8 mouse cellular contexts compared by ENCODE assay signal in the genomic region with DNA sequence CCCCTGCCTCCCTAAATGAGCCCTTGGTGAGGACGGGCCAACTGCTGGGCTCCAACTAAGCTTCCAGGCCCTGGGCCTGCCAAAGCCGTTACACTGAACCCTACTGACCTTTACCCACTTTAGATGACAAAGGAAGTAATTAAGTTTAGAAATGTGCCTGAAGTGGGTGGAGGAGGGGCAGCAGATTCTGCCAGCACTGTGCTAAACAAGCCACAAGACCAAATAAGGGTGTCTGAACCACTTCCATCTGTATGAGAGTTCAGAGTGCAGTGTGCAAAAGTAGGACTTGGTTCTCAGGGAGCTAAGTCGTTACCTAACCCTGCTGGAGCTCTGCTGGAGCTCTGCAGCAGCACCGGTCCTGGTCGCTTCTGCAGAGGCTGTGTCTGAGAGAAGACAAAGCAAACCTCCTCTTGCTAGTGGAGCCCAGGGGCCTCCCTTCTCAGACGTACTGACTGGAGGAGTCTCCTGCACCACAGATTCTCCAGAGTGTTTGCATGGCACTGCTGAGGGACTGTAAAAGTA. TPM values are rescaled to one million over a fixed set of nuclear protein-coding genes. Genes with fewer than 3 reads are reported as not detected.
DNase-seq lines count a peak whose midpoint lies in the region; ATAC-seq and TF ChIP-seq lines count a peak whose summit lies in the region.

No protein-coding gene starts in this region.

- H3K4me1 ChIP-seq in heart, embryonic 10.5 days, result peaks cover 21% of the 10 kb centered on the region
- peaks cover 9% of the 10 kb centered on the region for H3K4me1 ChIP-seq in kidney, postnatal 0 days (replicated peaks; ENCODE audit: insufficient read depth, low read length)

- peak overlapping the region; percentile 16 for H3K4me3 ChIP-seq in heart, embryonic 10.5 days
- H3K4me3 ChIP-seq in kidney, postnatal 0 days (replicated peaks; ENCODE audit: low read depth, low read length), result no peak overlapping the region

- TF ChIP-seq CTCF in kidney, postnatal 0 days (IDR thresholded peaks at IDR 0.05; ENCODE audit: low read depth), result no peak

- peak; percentile 85 for ATAC-seq in kidney, postnatal 0 days (replicated peaks; ENCODE audit: low FRiP score, low read depth)

- H3K36me3 ChIP-seq in heart, embryonic 10.5 days, result no peaks in the 10 kb centered on the region
- H3K36me3 ChIP-seq in kidney, postnatal 0 days (ENCODE audit: insufficient read depth, low read length), result no peaks in the 10 kb centered on the region

- H3K27ac ChIP-seq in heart, embryonic 10.5 days, result peak overlapping the region; percentile 89
- H3K27ac ChIP-seq in kidney, postnatal 0 days, result peak overlapping the region; percentile 88

- no peak overlapping the region for H3K9ac ChIP-seq in kidney, postnatal 0 days (ENCODE audit: low read depth, low read length)

- no peaks in the 10 kb centered on the region for H3K9me3 ChIP-seq in heart, embryonic 10.5 days
- no peaks in the 10 kb centered on the region for H3K9me3 ChIP-seq in kidney, postnatal 0 days (replicated peaks; ENCODE audit: low read length)

- DNase-seq in urinary bladder, postnatal 14 days (ENCODE audit: low spot score), result peak; percentile 43
- DNase-seq in urinary bladder, postnatal 10 days (ENCODE audit: low spot score), result no peak
- peak; percentile 26 for DNase-seq in embryo, embryonic 11.5 days (ENCODE audit: low read depth, low spot score)
- DNase-seq in heart, embryonic 10.5 days (ENCODE audit: low spot score), result peak; percentile 88
- peak; percentile 78 for DNase-seq in kidney, postnatal 0 days (ENCODE audit: low spot score)
- peak; percentile 87 to 91 for DNase-seq in lung, adult 18-20 months
- DNase-seq in retina, embryonic 14.5 days (ENCODE audit: low spot score), result peak; percentile 81
- no peak for DNase-seq in cerebellum, postnatal 14 days

- WGBS in heart, embryonic 10.5 days, result 6% methylated on average over 6 of the region's 6 CpGs
- 8% methylated on average over 6 of the region's 6 CpGs for WGBS in kidney, postnatal 0 days

- H3K27me3 ChIP-seq in heart, embryonic 10.5 days (ENCODE audit: insufficient read depth, poor library complexity, severe bottlenecking), result no peaks in the 10 kb centered on the region
- H3K27me3 ChIP-seq in kidney, postnatal 0 days (ENCODE audit: insufficient read depth, low read length), result no peaks in the 10 kb centered on the region

- no peak overlapping the region for H3K4me2 ChIP-seq in kidney, postnatal 0 days (ENCODE audit: low read length)

RNA-seq across cellular contexts. Expression of gene Ncor1, which starts 36.5 kb away (rescaled TPM):
- polyA plus RNA-seq in heart, embryonic 10.5 days (2016; fragmentation: Nextera tagmentation; extraction: Ambion mirVana), result 114 and 134 TPM in 2 replicates
- 123 and 130 TPM in 2 replicates for polyA plus RNA-seq in kidney, postnatal 0 days (2015; fragmentation: Nextera tagmentation; extraction: Ambion mirVana)

RNA-seq across cellular contexts. Expression of gene Pigl, which starts 36.6 kb away (rescaled TPM):
- polyA plus RNA-seq in heart, embryonic 10.5 days (2016; fragmentation: Nextera tagmentation; extraction: Ambion mirVana), result 14.1 and 15.4 TPM in 2 replicates
- 8.3 and 8.9 TPM in 2 replicates for polyA plus RNA-seq in kidney, postnatal 0 days (2015; fragmentation: Nextera tagmentation; extraction: Ambion mirVana)

RNA-seq across cellular contexts. Expression of gene Cenpv, which starts 44.2 kb away (rescaled TPM):
- 11.6 and 15.0 TPM in 2 replicates for polyA plus RNA-seq in heart, embryonic 10.5 days (2016; fragmentation: Nextera tagmentation; extraction: Ambion mirVana)
- 17.1 and 17.6 TPM in 2 replicates for polyA plus RNA-seq in kidney, postnatal 0 days (2015; fragmentation: Nextera tagmentation; extraction: Ambion mirVana)

RNA-seq across cellular contexts. Expression of gene Ubb, which starts 56.2 kb away (rescaled TPM):
- 2,741 and 3,131 TPM in 2 replicates for polyA plus RNA-seq in heart, embryonic 10.5 days (2016; fragmentation: Nextera tagmentation; extraction: Ambion mirVana)
- polyA plus RNA-seq in kidney, postnatal 0 days (2015; fragmentation: Nextera tagmentation; extraction: Ambion mirVana), result 2,759 and 3,018 TPM in 2 replicates

Comparison
In these comparisons a context has a peak if more than half of its experiments do, and no peak if none do; other contexts are left out.
1. DNase-seq: peak in urinary bladder, postnatal 14 days (single experiment), embryo, embryonic 11.5 days (single experiment), heart, embryonic 10.5 days (single experiment), kidney, postnatal 0 days (single experiment), lung, adult 18-20 months (2 of 2) and retina, embryonic 14.5 days (single experiment); none in urinary bladder, postnatal 10 days (single experiment) and cerebellum, postnatal 14 days (0 of 2).